Mouse (Mus musculus): ENCODE data around the gene Rasal2. TPM values are rescaled to one million over a fixed set of nuclear protein-coding genes. Genes with fewer than 3 reads are reported as not detected.

Rasal2 gene
- polyA plus RNA-seq, 1 experiment, result not detected

DNA sequence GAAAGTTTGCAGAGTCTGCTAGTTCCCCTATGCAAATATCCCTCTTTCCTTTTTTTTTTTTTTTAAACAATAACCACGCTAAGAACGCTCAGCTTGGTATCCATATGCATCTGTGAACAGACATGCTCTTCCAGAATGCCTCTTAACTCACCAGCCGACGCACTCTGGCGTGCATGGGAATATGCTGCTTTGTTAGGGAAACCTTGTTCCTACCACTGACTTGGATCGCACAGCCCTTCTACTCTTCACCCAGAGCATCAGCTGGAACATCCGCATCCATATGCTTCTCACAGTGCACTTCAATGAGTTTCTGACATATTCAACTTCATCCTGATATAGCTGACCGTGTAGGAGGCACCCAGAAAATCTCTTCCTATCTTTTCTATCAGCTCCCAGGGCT lies 243.1 kb downstream of the Rasal2 start:
- H3K9me3 ChIP-seq (ENCODE audit: control insufficient read depth, low read length), result no peaks in the 10 kb centered on the region
- no peaks in the 10 kb centered on the region for H3K36me3 ChIP-seq (ENCODE audit: control insufficient read depth)
- H3K4me3 ChIP-seq (replicated peaks), result no peak overlapping the region
- no peak for TF ChIP-seq GATA1 (IDR thresholded peaks at IDR 0.05; ENCODE audit: low read length)
- no peak for TF ChIP-seq TAL1 (IDR thresholded peaks at IDR 0.05; ENCODE audit: low read length)
- no peaks in the 10 kb centered on the region for H3K27me3 ChIP-seq (ENCODE audit: control insufficient read depth)
- no peaks in the 10 kb centered on the region for H3K4me1 ChIP-seq (ENCODE audit: control insufficient read depth)

DNA sequence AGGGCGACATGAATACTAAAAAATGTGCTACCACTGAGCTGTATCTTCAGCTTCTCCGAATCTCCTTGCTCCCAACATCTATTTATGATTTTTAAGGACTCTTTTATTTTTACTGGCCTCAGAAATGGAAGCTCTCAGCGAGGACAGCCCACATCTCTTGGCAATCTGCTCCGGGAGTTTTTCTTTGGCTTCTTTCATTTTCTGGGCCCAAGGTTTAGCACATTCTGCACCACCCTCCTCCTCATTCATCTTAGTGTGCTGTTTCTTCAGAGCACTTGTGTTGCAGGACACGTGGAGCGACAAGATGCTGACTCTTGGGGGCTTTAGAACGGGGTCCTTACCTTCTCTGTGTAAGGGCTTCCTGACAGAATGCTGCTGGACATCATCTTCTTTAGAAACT lies 243.5 kb downstream of the Rasal2 start:
- H3K4me1 ChIP-seq (ENCODE audit: control insufficient read depth), result no peaks in the 10 kb centered on the region
- H3K27me3 ChIP-seq (ENCODE audit: control insufficient read depth), result no peaks in the 10 kb centered on the region
- no peak overlapping the region for H3K4me3 ChIP-seq (replicated peaks)
- no peaks in the 10 kb centered on the region for H3K36me3 ChIP-seq (ENCODE audit: control insufficient read depth)
- no peak for TF ChIP-seq TAL1 (IDR thresholded peaks at IDR 0.05; ENCODE audit: low read length)
- TF ChIP-seq GATA1 (IDR thresholded peaks at IDR 0.05; ENCODE audit: low read length), result no peak
- no peaks in the 10 kb centered on the region for H3K9me3 ChIP-seq (ENCODE audit: control insufficient read depth, low read length)

DNA sequence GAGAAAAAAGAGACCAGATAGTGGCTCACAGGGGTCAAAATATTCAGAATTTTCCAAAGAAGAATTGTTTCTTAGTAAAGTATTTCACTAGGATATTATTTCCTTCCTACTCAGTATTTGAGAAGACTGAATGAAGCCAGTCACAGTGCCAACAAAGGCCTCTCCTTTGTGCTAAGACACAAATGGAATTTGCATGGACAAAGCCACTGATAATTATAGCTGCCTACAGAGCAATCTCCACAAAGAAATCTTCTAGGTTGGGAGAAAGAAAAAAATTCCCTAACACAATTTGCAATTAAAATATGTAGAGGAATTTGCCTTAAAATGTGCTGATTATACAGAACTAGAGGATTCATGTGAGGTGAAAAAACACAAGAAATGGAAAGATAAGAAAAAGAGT lies 258.6 kb downstream of the Rasal2 start:
- TF ChIP-seq GATA1 (IDR thresholded peaks at IDR 0.05; ENCODE audit: low read length) (no peak), TAL1 (IDR thresholded peaks at IDR 0.05; ENCODE audit: low read length) (no peak)
- Histone ChIP-seq H3K36me3 (ENCODE audit: control insufficient read depth) (no peaks in the 10 kb centered on the region), H3K9me3 (ENCODE audit: control insufficient read depth, low read length) (no peaks in the 10 kb centered on the region)

DNA sequence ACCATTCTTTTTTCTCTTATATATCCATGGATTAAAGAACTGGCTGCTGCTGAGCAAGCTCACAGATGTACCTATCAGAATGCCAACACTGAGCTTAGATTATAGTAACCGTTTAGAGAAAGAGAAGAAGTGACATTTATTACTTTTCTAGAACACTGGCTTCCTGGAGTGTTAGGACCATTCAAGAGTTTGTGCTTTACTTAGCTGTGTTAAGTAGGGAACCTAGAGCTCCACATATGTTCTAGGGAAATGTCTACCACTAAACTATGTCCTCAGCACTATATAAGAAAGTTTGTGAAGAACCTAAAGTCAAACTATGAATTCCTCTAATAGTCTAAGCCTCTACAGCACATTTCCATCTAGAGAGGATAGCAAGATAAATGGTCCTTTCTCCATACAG lies 262.3 kb downstream of the Rasal2 start:
- TF ChIP-seq GATA1 (IDR thresholded peaks at IDR 0.05; ENCODE audit: low read length), result no peak
- no peak for TF ChIP-seq TAL1 (IDR thresholded peaks at IDR 0.05; ENCODE audit: low read length)
- Histone ChIP-seq H3K4me3 (replicated peaks) (no peak overlapping the region), H3K36me3 (ENCODE audit: control insufficient read depth) (no peaks in the 10 kb centered on the region), H3K27me3 (ENCODE audit: control insufficient read depth) (no peaks in the 10 kb centered on the region), H3K4me1 (ENCODE audit: control insufficient read depth) (no peaks in the 10 kb centered on the region), H3K9me3 (ENCODE audit: control insufficient read depth, low read length) (no peaks in the 10 kb centered on the region)

More for the DNA sequence above, 258.6 kb downstream of the Rasal2 start:
- Histone ChIP-seq H3K27me3 (ENCODE audit: control insufficient read depth) (no peaks in the 10 kb centered on the region), H3K4me3 (replicated peaks) (no peak overlapping the region), H3K4me1 (ENCODE audit: control insufficient read depth) (no peaks in the 10 kb centered on the region)

DNA sequence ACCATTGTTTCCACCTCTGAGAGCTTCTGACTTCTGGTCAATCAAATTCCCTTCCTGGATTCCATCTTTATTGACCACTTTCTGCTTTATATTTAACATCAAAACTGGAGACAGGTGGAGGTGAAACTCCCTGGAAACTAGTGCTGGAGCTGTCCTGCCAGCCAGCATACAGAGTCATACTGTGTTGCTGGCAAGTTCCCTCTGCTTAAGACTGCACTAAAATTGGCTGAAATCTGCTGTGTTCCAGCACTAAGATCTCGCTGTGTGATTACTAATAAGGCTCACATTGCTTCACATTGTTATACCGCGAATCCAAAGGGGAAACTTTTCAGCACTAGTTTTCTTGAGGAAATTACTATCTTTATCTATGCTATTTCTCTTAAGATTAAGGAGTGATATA lies 267.8 kb downstream of the Rasal2 start:
- no peaks in the 10 kb centered on the region for H3K9me3 ChIP-seq (ENCODE audit: control insufficient read depth, low read length)
- H3K27me3 ChIP-seq (ENCODE audit: control insufficient read depth), result no peaks in the 10 kb centered on the region
- TF ChIP-seq GATA1 (IDR thresholded peaks at IDR 0.05; ENCODE audit: low read length) (no peak), TAL1 (IDR thresholded peaks at IDR 0.05; ENCODE audit: low read length) (no peak)
- no peak overlapping the region for H3K4me3 ChIP-seq (replicated peaks)
- H3K36me3 ChIP-seq (ENCODE audit: control insufficient read depth), result no peaks in the 10 kb centered on the region
- no peaks in the 10 kb centered on the region for H3K4me1 ChIP-seq (ENCODE audit: control insufficient read depth)

DNA sequence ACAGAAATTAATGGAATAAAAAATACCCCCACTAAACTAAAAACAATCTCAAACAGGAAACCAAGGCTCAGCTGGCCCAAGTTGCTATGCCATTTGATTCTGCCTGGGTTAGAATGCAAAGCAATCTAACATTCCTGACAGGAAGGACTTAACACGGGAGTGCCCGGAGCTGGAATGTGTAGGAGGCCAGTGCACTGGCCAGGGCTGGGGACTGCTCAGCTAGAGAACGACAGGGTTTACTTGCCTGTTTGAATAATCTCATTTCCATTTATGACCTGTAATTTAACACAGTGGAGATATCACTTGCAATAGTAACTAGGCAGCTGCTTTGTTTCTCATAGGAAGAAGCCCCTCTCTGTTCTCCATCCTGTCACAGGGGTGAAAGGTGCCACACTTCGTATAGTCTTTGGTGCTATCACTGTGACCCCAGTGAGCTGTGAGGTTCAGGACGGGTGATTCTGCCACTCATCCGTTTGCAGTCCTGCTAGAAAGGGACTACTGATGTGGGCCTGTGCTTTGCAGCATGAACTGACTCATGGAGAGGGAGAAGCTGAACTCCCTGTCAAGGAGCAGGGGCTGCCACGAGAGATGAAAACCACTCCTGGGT lies 269.0 kb downstream of the Rasal2 start:
- no peaks in the 10 kb centered on the region for H3K9me3 ChIP-seq (ENCODE audit: control insufficient read depth, low read length)
- no peak overlapping the region for H3K4me3 ChIP-seq (replicated peaks)
- H3K27me3 ChIP-seq (ENCODE audit: control insufficient read depth), result no peaks in the 10 kb centered on the region
- H3K4me1 ChIP-seq (ENCODE audit: control insufficient read depth), result no peaks in the 10 kb centered on the region
- no peaks in the 10 kb centered on the region for H3K36me3 ChIP-seq (ENCODE audit: control insufficient read depth)
- TF ChIP-seq GATA1 (IDR thresholded peaks at IDR 0.05; ENCODE audit: low read length), result no peak
- TF ChIP-seq TAL1 (IDR thresholded peaks at IDR 0.05; ENCODE audit: low read length), result no peak

DNA sequence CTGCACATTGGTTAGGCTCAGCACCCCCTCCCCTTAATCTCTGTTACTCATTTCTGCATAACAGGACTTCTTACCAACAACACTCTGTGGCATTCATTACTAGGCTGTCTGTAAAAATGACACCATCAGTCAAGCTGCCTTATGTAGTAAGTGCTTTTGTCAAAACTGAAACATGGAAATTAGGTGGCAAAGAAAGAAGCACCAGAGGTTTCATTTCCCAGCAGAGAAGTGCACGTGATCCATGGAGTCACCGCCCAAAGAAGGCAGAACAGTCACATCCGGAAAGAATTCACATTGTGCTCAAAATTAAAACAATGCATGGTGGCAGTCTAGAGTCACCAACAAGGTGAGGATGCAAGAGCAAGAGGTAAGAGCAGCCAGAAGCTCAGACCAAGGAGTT lies 271.4 kb downstream of the Rasal2 start:
- no peaks in the 10 kb centered on the region for H3K36me3 ChIP-seq (ENCODE audit: control insufficient read depth)
- no peaks in the 10 kb centered on the region for H3K9me3 ChIP-seq (ENCODE audit: control insufficient read depth, low read length)
- H3K4me1 ChIP-seq (ENCODE audit: control insufficient read depth), result no peaks in the 10 kb centered on the region
- no peak overlapping the region for H3K4me3 ChIP-seq (replicated peaks)
- no peak for TF ChIP-seq TAL1 (IDR thresholded peaks at IDR 0.05; ENCODE audit: low read length)
- no peak for TF ChIP-seq GATA1 (IDR thresholded peaks at IDR 0.05; ENCODE audit: low read length)
- H3K27me3 ChIP-seq (ENCODE audit: control insufficient read depth), result no peaks in the 10 kb centered on the region

DNA sequence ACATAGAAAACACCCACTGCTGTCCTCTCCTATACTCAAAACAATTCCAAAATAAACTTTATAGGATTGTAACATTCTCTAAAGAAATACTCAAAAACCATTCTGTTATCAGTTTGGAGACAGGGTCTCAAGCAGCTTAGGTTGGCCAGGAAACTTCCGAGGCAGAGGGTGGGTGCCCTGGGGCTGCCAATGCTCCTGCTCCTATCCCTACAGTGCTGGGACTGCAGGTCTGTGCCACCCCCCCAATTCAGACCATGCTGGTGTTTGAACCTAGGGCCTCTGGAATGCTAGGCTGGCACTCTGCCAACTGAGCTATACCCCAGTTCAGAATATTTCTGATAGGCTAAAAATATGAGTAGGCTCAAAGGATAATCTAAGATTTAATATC lies 274.5 kb downstream of the Rasal2 start:
- Histone ChIP-seq H3K27me3 (ENCODE audit: control insufficient read depth) (no peaks in the 10 kb centered on the region), H3K36me3 (ENCODE audit: control insufficient read depth) (no peaks in the 10 kb centered on the region), H3K4me1 (ENCODE audit: control insufficient read depth) (no peaks in the 10 kb centered on the region), H3K4me3 (replicated peaks) (no peak overlapping the region), H3K9me3 (ENCODE audit: control insufficient read depth, low read length) (no peaks in the 10 kb centered on the region)
- no peak for TF ChIP-seq TAL1 (IDR thresholded peaks at IDR 0.05; ENCODE audit: low read length)

DNA sequence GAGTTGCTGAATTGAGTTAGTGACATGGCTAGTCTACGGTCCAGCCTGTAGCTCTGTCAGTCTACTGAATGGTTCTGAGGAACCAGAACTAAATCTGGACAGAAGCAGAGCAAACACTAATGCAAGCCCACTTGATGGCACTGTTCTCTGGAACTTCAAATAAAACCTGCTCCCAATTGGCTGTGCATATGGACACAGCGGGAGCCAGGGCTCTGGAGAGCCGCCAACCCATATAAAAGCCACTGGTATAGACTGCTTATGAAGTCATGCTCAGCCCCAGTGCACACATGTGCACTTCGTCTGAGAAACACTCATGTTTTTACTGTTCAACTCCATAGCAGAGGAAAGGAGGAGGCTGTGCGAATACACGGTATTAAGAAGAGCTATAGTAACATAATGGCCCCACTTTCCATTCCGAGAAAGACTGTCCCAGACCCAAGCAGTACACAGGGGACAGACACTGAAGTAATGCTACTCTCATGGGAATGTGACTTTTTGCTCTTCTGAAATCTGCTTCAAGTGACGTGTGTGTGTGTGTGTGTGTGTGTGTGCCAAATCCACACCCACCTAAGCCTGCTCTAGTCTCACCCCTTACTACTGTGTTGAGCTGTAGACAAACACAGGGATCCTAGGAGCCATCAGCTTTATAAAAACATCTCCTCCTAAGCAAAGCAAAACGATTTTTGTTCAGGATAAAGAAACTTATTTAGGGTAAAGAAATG lies 275.1 kb downstream of the Rasal2 start:
- TF ChIP-seq GATA1 (IDR thresholded peaks at IDR 0.05; ENCODE audit: low read length), result no peak
- no peak for TF ChIP-seq TAL1 (IDR thresholded peaks at IDR 0.05; ENCODE audit: low read length)
- H3K36me3 ChIP-seq (ENCODE audit: control insufficient read depth), result no peaks in the 10 kb centered on the region

More for the DNA sequence above, 275.1 kb downstream of the Rasal2 start:
- no peaks in the 10 kb centered on the region for H3K27me3 ChIP-seq (ENCODE audit: control insufficient read depth)
- no peaks in the 10 kb centered on the region for H3K9me3 ChIP-seq (ENCODE audit: control insufficient read depth, low read length)
- no peaks in the 10 kb centered on the region for H3K4me1 ChIP-seq (ENCODE audit: control insufficient read depth)
- no peak overlapping the region for H3K4me3 ChIP-seq (replicated peaks)

Data from erythroblast, embryonic 14.5 days (primary cell).